Mouse (Mus musculus): ENCODE measurements around the gene Tbc1d2b. TPM values are rescaled to one million over a fixed set of nuclear protein-coding genes. Genes with fewer than 3 reads are reported as not detected.

The Tbc1d2b gene
- polyA plus RNA-seq, 1 experiment from 2014 or later: 5.2 TPM

DNA sequence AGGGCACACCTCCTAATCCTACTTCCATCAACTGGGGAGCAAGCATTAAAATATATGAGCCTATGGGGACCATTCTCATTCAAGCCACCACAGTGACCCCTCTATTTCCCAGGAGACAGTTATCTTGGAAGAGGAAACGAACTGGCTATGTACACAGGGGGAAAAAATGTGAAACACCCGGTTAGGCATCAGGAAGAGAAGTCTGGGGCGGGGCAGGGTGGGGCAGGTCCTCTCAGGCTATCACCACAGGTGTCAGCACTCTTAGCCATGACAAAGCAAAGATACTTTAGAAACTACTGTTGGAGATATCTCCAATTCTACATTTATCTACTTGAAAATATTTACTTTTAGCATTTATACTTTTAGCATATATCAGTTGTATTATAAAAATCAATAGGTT lies 8.5 kb downstream of the Tbc1d2b start:
- H3K9me3 ChIP-seq (ENCODE audit: control insufficient read depth): no peaks in the 10 kb centered on the region
- H3K27ac ChIP-seq (ENCODE audit: low read depth, low read length): no peak overlapping the region
- peaks cover 4% of the 10 kb centered on the region; the same call in 1 of the 2 replicates for H3K4me1 ChIP-seq (replicated peaks; ENCODE audit: control insufficient read depth, insufficient read depth, low read length)
- TF ChIP-seq CTCF (IDR thresholded peaks at IDR 0.05; ENCODE audit: low read depth): no peak
- no peak overlapping the region for H3K4me2 ChIP-seq (replicated peaks; ENCODE audit: low read depth)
- H3K27me3 ChIP-seq (replicated peaks; ENCODE audit: control insufficient read depth, insufficient read depth, low read length): no peaks in the 10 kb centered on the region
- 48% methylated on average over 3 of the region's 3 CpGs for WGBS
- peak; percentile 48 for ATAC-seq
- no peak overlapping the region for H3K9ac ChIP-seq (ENCODE audit: low read depth, low read length)
- H3K36me3 ChIP-seq (ENCODE audit: control insufficient read depth, insufficient read depth): no peaks in the 10 kb centered on the region
- H3K4me3 ChIP-seq (ENCODE audit: low read depth, low read length): no peak overlapping the region

GRCm38 (mm10) chr9:90260600-90261375 lies 9.8 kb downstream of the Tbc1d2b start:
- WGBS: 54% methylated on average over 13 of the region's 13 CpGs
- H3K4me1 ChIP-seq (replicated peaks; ENCODE audit: control insufficient read depth, insufficient read depth, low read length): peaks cover 4% of the 10 kb centered on the region; the same call in 1 of the 2 replicates
- H3K9ac ChIP-seq (ENCODE audit: low read depth, low read length): no peak overlapping the region
- no peak for ATAC-seq
- H3K4me2 ChIP-seq (replicated peaks; ENCODE audit: low read depth): no peak overlapping the region
- no peak; the same call in 1 of the 2 replicates for TF ChIP-seq CTCF (IDR thresholded peaks at IDR 0.05; ENCODE audit: low read depth)
- H3K27me3 ChIP-seq (replicated peaks; ENCODE audit: control insufficient read depth, insufficient read depth, low read length): no peaks in the 10 kb centered on the region
- no peak overlapping the region for H3K27ac ChIP-seq (ENCODE audit: low read depth, low read length)
- H3K9me3 ChIP-seq (ENCODE audit: control insufficient read depth): no peaks in the 10 kb centered on the region
- H3K36me3 ChIP-seq (ENCODE audit: control insufficient read depth, insufficient read depth): no peaks in the 10 kb centered on the region
- H3K4me3 ChIP-seq (ENCODE audit: low read depth, low read length): no peak overlapping the region

DNA sequence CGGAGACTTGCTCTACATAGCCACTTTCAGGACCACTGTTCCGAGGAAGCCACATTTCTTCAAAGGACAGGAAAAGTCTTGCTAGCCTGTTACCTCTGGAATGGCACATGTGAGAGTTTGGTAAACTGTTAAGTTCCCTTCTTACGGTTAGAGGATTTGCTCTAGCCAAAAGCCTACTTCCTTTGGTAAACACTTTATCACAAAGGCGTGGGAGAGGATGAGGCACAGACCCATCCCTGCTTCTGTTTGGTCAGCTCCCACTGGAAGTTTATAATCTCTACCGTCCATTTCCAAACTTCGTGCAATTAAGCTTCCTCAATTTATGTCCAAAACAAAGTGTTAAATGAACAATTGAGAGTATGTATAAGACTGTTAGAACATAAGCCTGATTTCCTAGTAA lies 10.5 kb downstream of the Tbc1d2b start:
- H3K4me3 ChIP-seq (ENCODE audit: low read depth, low read length): no peak overlapping the region
- H3K9me3 ChIP-seq (ENCODE audit: control insufficient read depth): no peaks in the 10 kb centered on the region
- H3K36me3 ChIP-seq (ENCODE audit: control insufficient read depth, insufficient read depth): no peaks in the 10 kb centered on the region
- no peak for TF ChIP-seq CTCF (IDR thresholded peaks at IDR 0.05; ENCODE audit: low read depth)
- H3K27me3 ChIP-seq (replicated peaks; ENCODE audit: control insufficient read depth, insufficient read depth, low read length): no peaks in the 10 kb centered on the region
- H3K4me2 ChIP-seq (replicated peaks; ENCODE audit: low read depth): no peak overlapping the region
- no peak overlapping the region for H3K9ac ChIP-seq (ENCODE audit: low read depth, low read length)
- no peak overlapping the region for H3K27ac ChIP-seq (ENCODE audit: low read depth, low read length)
- H3K4me1 ChIP-seq (replicated peaks; ENCODE audit: control insufficient read depth, insufficient read depth, low read length): peaks cover 4% of the 10 kb centered on the region; the same call in 1 of the 2 replicates
- WGBS: 40% methylated on average over 6 of the region's 6 CpGs
- no peak for ATAC-seq

GRCm38 (mm10) chr9:90259400-90259950 lies 11.1 kb downstream of the Tbc1d2b start:
- no peak overlapping the region for H3K9ac ChIP-seq (ENCODE audit: low read depth, low read length)
- H3K4me3 ChIP-seq (ENCODE audit: low read depth, low read length): no peak overlapping the region
- TF ChIP-seq CTCF (IDR thresholded peaks at IDR 0.05; ENCODE audit: low read depth): no peak
- 67% methylated on average over 12 of the region's 12 CpGs for WGBS
- H3K4me2 ChIP-seq (replicated peaks; ENCODE audit: low read depth): no peak overlapping the region
- H3K27me3 ChIP-seq (replicated peaks; ENCODE audit: control insufficient read depth, insufficient read depth, low read length): no peaks in the 10 kb centered on the region
- H3K9me3 ChIP-seq (ENCODE audit: control insufficient read depth): no peaks in the 10 kb centered on the region
- H3K27ac ChIP-seq (ENCODE audit: low read depth, low read length): no peak overlapping the region
- H3K36me3 ChIP-seq (ENCODE audit: control insufficient read depth, insufficient read depth): no peaks in the 10 kb centered on the region
- H3K4me1 ChIP-seq (replicated peaks; ENCODE audit: control insufficient read depth, insufficient read depth, low read length): peaks cover 4% of the 10 kb centered on the region; the same call in 1 of the 2 replicates
- no peak for ATAC-seq

GRCm38 (mm10) chr9:90257754-90258531 lies 12.7 kb downstream of the Tbc1d2b start:
- Histone ChIP-seq H3K4me1 (replicated peaks; ENCODE audit: control insufficient read depth, insufficient read depth, low read length) (peaks cover 4% of the 10 kb centered on the region; the same call in 1 of the 2 replicates), H3K27me3 (replicated peaks; ENCODE audit: control insufficient read depth, insufficient read depth, low read length) (no peaks in the 10 kb centered on the region), H3K27ac (ENCODE audit: low read depth, low read length) (no peak overlapping the region), H3K9me3 (ENCODE audit: control insufficient read depth) (no peaks in the 10 kb centered on the region), H3K9ac (ENCODE audit: low read depth, low read length) (no peak overlapping the region), H3K36me3 (ENCODE audit: control insufficient read depth, insufficient read depth) (peaks cover 4% of the 10 kb centered on the region; the same call in 1 of the 2 replicates), H3K4me3 (ENCODE audit: low read depth, low read length) (no peak overlapping the region), H3K4me2 (replicated peaks; ENCODE audit: low read depth) (no peak overlapping the region)
- no peak for TF ChIP-seq CTCF (IDR thresholded peaks at IDR 0.05; ENCODE audit: low read depth)
- ATAC-seq: no peak
- 70% methylated on average over 13 of the region's 13 CpGs for WGBS

GRCm38 (mm10) chr9:90257220-90257619 lies 13.4 kb downstream of the Tbc1d2b start:
- WGBS: 83% methylated on average over 7 of the region's 7 CpGs
- Histone ChIP-seq H3K4me3 (ENCODE audit: low read depth, low read length) (no peak overlapping the region), H3K4me1 (replicated peaks; ENCODE audit: control insufficient read depth, insufficient read depth, low read length) (peaks cover 4% of the 10 kb centered on the region; the same call in 1 of the 2 replicates), H3K27me3 (replicated peaks; ENCODE audit: control insufficient read depth, insufficient read depth, low read length) (no peaks in the 10 kb centered on the region), H3K9me3 (ENCODE audit: control insufficient read depth) (no peaks in the 10 kb centered on the region), H3K9ac (ENCODE audit: low read depth, low read length) (no peak overlapping the region), H3K36me3 (ENCODE audit: control insufficient read depth, insufficient read depth) (peaks cover 4% of the 10 kb centered on the region; the same call in 1 of the 2 replicates), H3K4me2 (replicated peaks; ENCODE audit: low read depth) (no peak overlapping the region), H3K27ac (ENCODE audit: low read depth, low read length) (no peak overlapping the region)
- no peak for TF ChIP-seq CTCF (IDR thresholded peaks at IDR 0.05; ENCODE audit: low read depth)
- ATAC-seq: no peak

Data from intestine, postnatal 0 days (tissue).